Mouse (Mus musculus) CD4-positive naive resting alpha-beta T cell, adult 76 days (primary cell): Measurements from ENCODE around the gene Cip2a. TPM values are rescaled to one million over a fixed set of nuclear protein-coding genes. Genes with fewer than 3 reads are reported as not detected.

Experiments used
- total RNA-seq: library from RNA; stranded (reverse); gene quantifications from one replicate; pipeline ENCODE4 v1.2.4, GENCODE M21; 2023

Cip2a gene
- total RNA-seq: 12.7 TPM

DNA sequence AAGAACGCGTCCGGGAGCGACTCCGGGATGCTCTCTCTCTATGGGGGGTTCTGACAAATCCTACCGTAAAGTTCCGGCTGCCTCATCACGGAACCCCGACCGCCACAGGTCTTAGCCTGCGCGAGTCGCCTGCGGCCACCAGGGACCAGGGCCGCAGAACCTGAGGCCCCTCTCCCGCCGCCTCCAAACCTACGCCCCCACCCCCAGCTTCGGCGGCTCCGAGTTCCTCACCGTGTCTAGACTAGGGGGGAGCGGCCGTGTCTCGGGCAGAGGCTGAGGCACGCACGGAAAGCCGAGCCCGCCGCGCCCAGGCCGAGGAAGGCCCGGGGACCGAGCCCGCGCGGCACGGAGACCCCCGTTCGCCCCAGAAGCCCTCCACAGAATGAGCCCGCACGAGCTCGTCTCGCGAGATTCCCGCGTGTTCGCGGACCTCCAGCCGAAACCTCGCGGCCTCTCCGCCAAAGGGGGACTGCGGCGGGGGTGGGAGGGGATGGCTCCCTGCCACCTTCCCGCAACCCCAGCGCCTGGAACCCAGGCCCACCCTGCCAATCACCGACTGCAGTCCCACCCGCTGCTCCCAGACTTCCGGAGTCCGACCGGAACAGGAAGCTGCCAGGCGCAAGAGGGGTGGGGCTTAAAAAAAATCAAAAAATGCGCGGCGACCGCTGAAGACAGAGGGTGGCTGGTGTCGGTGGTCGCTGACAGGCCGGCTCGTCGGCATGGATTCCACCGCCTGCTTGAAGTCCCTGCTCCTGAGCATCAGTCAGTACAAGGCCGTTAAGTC, at the start of gene Cip2a, which contains the start of gene Dzip3:
Cip2a (plus strand) TSS at position 627 of the 784 bp plus-strand sequence.
Dzip3 (minus strand) TSS at position 607 of the 784 bp plus-strand sequence.

GRCm38 (mm10) chr16:49057186-49057585, 63.2 kb downstream of the Cip2a start, which contains the start of gene Myh15:
Gene Myh15 (plus strand): TSS chr16:49057486.

Other genes with a start within 250 kb of the Cip2a start
- 97.5 TPM for gene Trat1, start 222.2 kb upstream of the Cip2a start, total RNA-seq
- gene Retnlb, start 177.3 kb upstream of the Cip2a start, total RNA-seq: not detected
- not detected for gene Retnla, start 151.6 kb upstream of the Cip2a start, total RNA-seq
- 7.2 TPM for gene Retnlg, start 121.6 kb upstream of the Cip2a start, total RNA-seq
- gene Dzip3, start within 50 bp of the Cip2a start, total RNA-seq: 10.8 TPM
- gene Myh15, start 63.3 kb downstream of the Cip2a start, total RNA-seq: not detected